Mouse (Mus musculus) embryonic facial prominence, embryonic 14.5 days (tissue): ENCODE data around the gene Rngtt. TPM values are rescaled to one million over a fixed set of nuclear protein-coding genes. Genes with fewer than 3 reads are reported as not detected.

ENCODE experiments used
- ATAC-seq: fragments of 200-750 bp; cut with Nextera tagmentation; 2 replicates; pipeline ENCODE4 v1.8.0; 2017; ENCODE audit warnings: low read depth, moderate number of reproducible peaks, moderate TSS enrichment
- DNase-seq: peaks from one replicate; pipeline ENCODE4 v3.0.0-alpha.2; 2015; ENCODE audit warnings: low spot score
- H3K27ac ChIP-seq: fragments of 300-500 bp; sonication (generic); replicated peaks from 2 replicates; pipeline ENCODE4 v1.5.1; 2014; ENCODE audit warnings: low read depth, mild to moderate bottlenecking, low read length, moderate library complexity
- H3K27me3 ChIP-seq: fragments of 300-500 bp; sonication (generic); replicated peaks from 2 replicates; pipeline ENCODE4 v1.6.1; 2014; ENCODE audit warnings: low read length; ENCODE audit not compliant: control insufficient read depth, insufficient read depth
- H3K36me3 ChIP-seq: fragments of 300-500 bp; sonication (generic); 2 replicates; pipeline ENCODE4 v1.6.1; 2014; ENCODE audit warnings: low read length, mixed read lengths; ENCODE audit not compliant: control insufficient read depth, insufficient read depth
- H3K4me1 ChIP-seq: fragments of 300-500 bp; sonication (generic); 2 replicates; pipeline ENCODE4 v1.6.1; 2014; ENCODE audit warnings: antibody characterized with exemption, low read length; ENCODE audit not compliant: control insufficient read depth, insufficient read depth
- H3K4me2 ChIP-seq: fragments of 300-500 bp; sonication (generic); 2 replicates; pipeline ENCODE4 v1.6.1; 2014; ENCODE audit warnings: low read depth, mild to moderate bottlenecking, low read length, moderate library complexity, mixed read lengths
- H3K4me3 ChIP-seq: fragments of 300-500 bp; sonication (generic); 2 replicates; pipeline ENCODE4 v1.5.1; 2014; ENCODE audit warnings: low read depth, mild to moderate bottlenecking, low read length
- H3K9ac ChIP-seq: fragments of 300-500 bp; sonication (generic); 2 replicates; pipeline ENCODE4 v1.6.1; 2014; ENCODE audit warnings: low read depth, mild to moderate bottlenecking, low read length, moderate library complexity, mixed read lengths
- H3K9me3 ChIP-seq: fragments of 300-500 bp; sonication (generic); 2 replicates; pipeline ENCODE4 v1.6.1; 2016; ENCODE audit warnings: low read length; ENCODE audit not compliant: control insufficient read depth
- WGBS: fragments of 180-500 bp; shearing (Covaris S2); extraction: QIAGEN DNeasy Blood & Tissue Kit; methylation state at CpG from one replicate; pipeline ENCODE4 v1.1.7; 2014; 5-methylcytosine and 5-hydroxymethylcytosine counted together
- microRNA-seq: library from miRNA; unstranded; fragments of <30 nt; microRNA quantifications from one replicate; pipeline ENCODE4, GENCODE M21; 2016; ENCODE audit warnings: borderline number of aligned reads
- polyA plus RNA-seq: library from polyadenylated mRNA; unstranded; fragments of >200 nt; fragmentation: Nextera tagmentation; extraction: Ambion mirVana; gene quantifications from 2 replicates; pipeline ENCODE4 v1.2.1, GENCODE M21; 2014

Gene Rngtt
- polyA plus RNA-seq, 1 experiment from 2014 or later = 18.9 TPM

DNA sequence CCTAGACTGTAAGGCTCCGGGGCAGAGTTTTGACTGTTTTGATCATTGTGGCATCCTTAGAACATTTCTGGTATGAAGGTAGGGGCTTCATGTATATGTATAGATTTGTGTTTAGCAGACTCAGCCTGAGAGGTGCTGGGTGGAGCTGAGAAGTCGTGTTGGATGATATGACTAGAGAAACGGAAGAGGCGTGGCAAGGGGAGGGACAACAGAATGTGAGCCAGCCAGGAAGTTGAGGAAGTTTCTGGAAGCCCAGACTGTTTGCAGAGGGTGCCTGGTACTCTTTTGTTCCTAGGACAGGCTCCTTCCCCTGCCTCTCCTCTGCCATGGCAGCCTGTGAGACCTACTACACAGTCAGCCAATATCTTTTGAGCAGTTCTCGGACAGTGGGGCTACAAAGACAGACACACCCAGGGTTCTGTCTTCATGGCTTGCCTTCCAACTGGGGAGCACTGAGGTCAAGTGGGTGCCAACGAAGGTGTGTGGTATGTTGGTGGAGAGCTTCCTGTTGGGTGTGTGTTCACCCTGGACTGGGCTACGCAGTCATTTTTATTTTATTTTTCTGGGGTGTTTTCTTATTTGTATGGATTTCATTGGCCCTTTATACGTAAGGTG is 237.3 kb downstream of the Rngtt start:
- Histone ChIP-seq H3K36me3 (no peaks in the 10 kb centered on the region), H3K27me3 (no peaks in the 10 kb centered on the region), H3K27ac (no peak overlapping the region), H3K4me1 (no peaks in the 10 kb centered on the region), H3K4me2 (no peak overlapping the region), H3K9me3 (no peaks in the 10 kb centered on the region), H3K4me3 (no peak overlapping the region), H3K9ac (no peak overlapping the region)
- 82% methylated on average over 8 of the region's 8 CpGs for WGBS
- ATAC-seq (no peak), DNase-seq (no peak)

DNA sequence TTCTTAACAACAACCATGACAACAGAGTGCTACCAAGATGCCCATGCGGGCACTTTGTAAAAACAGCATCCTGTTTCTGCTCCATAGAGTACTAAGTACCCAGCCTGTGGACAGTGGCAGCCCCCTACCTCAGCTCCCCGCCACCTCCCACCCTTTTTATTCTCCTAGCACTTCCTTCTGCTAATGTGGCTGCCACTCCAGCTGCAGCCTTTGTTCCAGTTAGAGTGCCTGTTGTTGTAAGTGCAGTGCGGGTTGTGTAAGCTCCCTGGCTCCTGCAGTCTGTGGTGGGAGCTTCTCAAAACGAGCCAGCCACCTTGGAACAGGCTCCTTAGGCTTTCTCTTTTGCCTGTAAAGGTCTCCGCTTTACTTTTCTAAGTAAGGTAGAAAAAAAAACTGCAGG is 239.5 kb downstream of the Rngtt start:
- Histone ChIP-seq H3K4me3 (no peak overlapping the region), H3K9ac (no peak overlapping the region), H3K9me3 (no peaks in the 10 kb centered on the region), H3K36me3 (no peaks in the 10 kb centered on the region), H3K27me3 (no peaks in the 10 kb centered on the region), H3K4me2 (no peak overlapping the region), H3K27ac (no peak overlapping the region), H3K4me1 (peaks cover 7% of the 10 kb centered on the region; the same call in 1 of the 2 replicates)
- DNase-seq (no peak), ATAC-seq (no peak)
- 52% methylated on average over 5 of the region's 5 CpGs for WGBS

Small RNA genes lying within 50 kb of the gene (microRNA-seq; reads per million reads assigned to microRNA genes)
- not detected for gene Mir8118

Other genes with a start within 250 kb of the Rngtt start
- gene Gabrr2, start 247.3 kb upstream of the Rngtt start, polyA plus RNA-seq = 0.18 and 0.67 TPM in 2 replicates
- 0.12 TPM in 1 of 2 replicates, not detected in the other for gene Gabrr1, start 177.8 kb upstream of the Rngtt start, polyA plus RNA-seq
- gene Pm20d2, start 120.6 kb upstream of the Rngtt start, polyA plus RNA-seq = 1.2 and 1.6 TPM in 2 replicates
- gene Srsf12, start 101.3 kb upstream of the Rngtt start, polyA plus RNA-seq = 12.5 and 14.4 TPM in 2 replicates
- 105 and 115 TPM in 2 replicates for gene Pnrc1, start 20.1 kb upstream of the Rngtt start, polyA plus RNA-seq